In the genomic region with DNA sequence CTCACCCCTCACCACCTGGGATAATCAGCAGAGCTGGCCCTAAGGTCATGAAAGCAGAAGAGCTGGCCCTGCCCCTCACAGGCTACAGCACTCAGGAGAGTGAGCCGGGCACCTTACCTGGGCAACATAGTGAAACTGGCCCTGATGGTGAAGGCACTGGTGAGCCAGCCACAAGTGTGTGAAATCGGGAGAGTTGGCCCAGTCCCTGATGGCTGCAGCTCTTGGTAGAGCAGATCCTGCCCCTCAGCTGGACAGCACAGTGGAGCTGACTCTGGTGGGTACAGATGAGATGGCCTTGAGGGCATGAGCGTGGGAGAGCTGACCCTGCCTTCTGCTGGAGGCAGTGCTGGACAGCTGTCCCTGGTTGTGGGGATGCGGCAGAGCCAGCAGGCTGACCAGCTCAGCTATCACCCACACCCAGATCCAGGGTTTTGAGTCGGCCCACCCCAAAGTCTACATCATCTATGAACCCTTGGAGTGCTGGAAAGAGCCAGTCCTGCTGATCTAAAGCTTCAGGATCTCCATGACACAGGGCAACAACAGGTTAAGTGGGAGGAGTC, we compare ENCODE assay signal across 27 mouse cellular contexts. TPM values are rescaled to one million over a fixed set of nuclear protein-coding genes. Genes with fewer than 3 reads are reported as not detected.
DNase-seq lines count a peak whose midpoint lies in the region; ATAC-seq and TF ChIP-seq lines count a peak whose summit lies in the region.
"Had no signal": no experiment of that assay in that cellular context is flagged by ENCODE, and none has a peak within 500 bp of the region (broad histone marks: within the 10 kb centered on the region; RNA-seq: fewer than 3 reads in every experiment).

No protein-coding gene starts in this region.

- no peak overlapping the region for H3K27ac ChIP-seq in heart, embryonic 11.5 days (ENCODE audit: low read depth, low read length)
- H3K27ac ChIP-seq in heart, adult 2 months = no peak overlapping the region
- H3K27ac ChIP-seq in kidney, embryonic 15.5 days = no peak overlapping the region
- no peak overlapping the region for H3K27ac ChIP-seq in lung, embryonic 16.5 days (ENCODE audit: low read length)
- H3K27ac ChIP-seq: embryonic facial prominence, embryonic 12.5 days; hindbrain, embryonic 13.5 days; limb, embryonic 15.5 days; liver, embryonic 13.5 days; midbrain, embryonic 10.5 days; midbrain, embryonic 15.5 days; stomach, embryonic 15.5 days had no signal

- intact Hi-C loops in heart, adult 2 months (cut with DNase I) = no loop called here

- H3K4me1 ChIP-seq in heart, embryonic 11.5 days (ENCODE audit: control insufficient read depth, insufficient read depth, low read length) = peaks cover 3% of the 10 kb centered on the region; the same call in 1 of the 2 replicates
- H3K4me1 ChIP-seq in heart, adult 2 months (ENCODE audit: control insufficient read depth, insufficient read depth, low read length) = no peaks in the 10 kb centered on the region
- H3K4me1 ChIP-seq in kidney, embryonic 15.5 days = peaks cover 6% of the 10 kb centered on the region; the same call in 1 of the 2 replicates
- H3K4me1 ChIP-seq in lung, embryonic 16.5 days (replicated peaks; ENCODE audit: control insufficient read depth, insufficient read depth, low read length) = no peaks in the 10 kb centered on the region
- no peaks in the 10 kb centered on the region for H3K4me1 ChIP-seq in lung, adult 2 months (ENCODE audit: control insufficient read depth, insufficient read depth, low read length)
- H3K4me1 ChIP-seq: embryonic facial prominence, embryonic 12.5 days; hindbrain, embryonic 13.5 days; liver, embryonic 13.5 days; midbrain, embryonic 10.5 days; midbrain, embryonic 15.5 days; stomach, embryonic 15.5 days had no signal

- no peaks in the 10 kb centered on the region for H3K36me3 ChIP-seq in heart, embryonic 11.5 days (ENCODE audit: control insufficient read depth, insufficient read depth, low read length)
- H3K36me3 ChIP-seq in heart, adult 2 months (ENCODE audit: control insufficient read depth, insufficient read depth, low read length) = no peaks in the 10 kb centered on the region
- H3K36me3 ChIP-seq in kidney, embryonic 15.5 days = peaks cover 29% of the 10 kb centered on the region
- no peaks in the 10 kb centered on the region for H3K36me3 ChIP-seq in lung, embryonic 16.5 days (ENCODE audit: control insufficient read depth, insufficient read depth, low read length)
- H3K36me3 ChIP-seq: embryonic facial prominence, embryonic 12.5 days; liver, embryonic 13.5 days; midbrain, embryonic 10.5 days; midbrain, embryonic 15.5 days; stomach, embryonic 15.5 days had no signal

- no peak for TF ChIP-seq POLR2A in heart, adult 2 months (IDR thresholded peaks at IDR 0.05; ENCODE audit: insufficient read depth, low read depth, low read length)
- no peak for TF ChIP-seq POLR2A in lung, adult 2 months (IDR thresholded peaks at IDR 0.05; ENCODE audit: borderline replicate concordance, extremely low read depth, low read depth, low read length)

- no peak for TF ChIP-seq CTCF in heart, adult 2 months (IDR thresholded peaks at IDR 0.05)
- TF ChIP-seq CTCF in lung, adult 2 months (IDR thresholded peaks at IDR 0.05; ENCODE audit: insufficient read depth, low read length) = no peak

- DNase-seq in heart, adult 2 months = no peak
- no peak for DNase-seq in kidney, postnatal 14 days
- no peak for DNase-seq in lung, adult 2 months
- DNase-seq: adrenal gland, adult 2 months; adrenal gland, postnatal 36 days; B cell, adult 2 months; cerebellum, adult 2 months; cerebellum, postnatal 25 days; gastrocnemius, postnatal 14 days; heart, postnatal 4 days; kidney, adult 2 months; kidney, postnatal 4 days; liver, embryonic 13.5 days; lung, postnatal 14 days; right cerebral cortex, postnatal 25 days had no signal

- no peak overlapping the region for H3K4me3 ChIP-seq in heart, embryonic 11.5 days (ENCODE audit: low read depth, low read length)
- no peak overlapping the region for H3K4me3 ChIP-seq in heart, adult 2 months
- no peak overlapping the region for H3K4me3 ChIP-seq in kidney, embryonic 15.5 days (replicated peaks)
- H3K4me3 ChIP-seq in lung, embryonic 16.5 days (ENCODE audit: low read length) = no peak overlapping the region
- no peak overlapping the region for H3K4me3 ChIP-seq in lung, adult 2 months (replicated peaks; ENCODE audit: extremely low read depth, low read depth, low read length)
- H3K4me3 ChIP-seq: embryonic facial prominence, embryonic 12.5 days; hindbrain, embryonic 13.5 days; limb, embryonic 15.5 days; liver, embryonic 13.5 days; midbrain, embryonic 10.5 days; midbrain, embryonic 15.5 days; stomach, embryonic 15.5 days had no signal

- 65% methylated on average over 5 of the region's 5 CpGs for WGBS in heart, embryonic 11.5 days (ENCODE audit: insufficient replicate concordance)
- 83% methylated on average over 5 of the region's 5 CpGs for WGBS in heart, adult 2 months
- 73% methylated on average over 5 of the region's 5 CpGs for WGBS in kidney, embryonic 15.5 days
- WGBS in lung, embryonic 16.5 days = 71% methylated on average over 5 of the region's 5 CpGs
- WGBS in lung, adult 2 months = 79% methylated on average over 5 of the region's 5 CpGs

- no peaks in the 10 kb centered on the region for H3K9me3 ChIP-seq in heart, embryonic 11.5 days (replicated peaks; ENCODE audit: control insufficient read depth, low read length)
- H3K9me3 ChIP-seq in kidney, embryonic 15.5 days (replicated peaks) = no peaks in the 10 kb centered on the region
- no peaks in the 10 kb centered on the region for H3K9me3 ChIP-seq in lung, embryonic 16.5 days (ENCODE audit: control insufficient read depth, low read length)
- H3K9me3 ChIP-seq: embryonic facial prominence, embryonic 12.5 days; hindbrain, embryonic 13.5 days; limb, embryonic 15.5 days; liver, embryonic 13.5 days; midbrain, embryonic 10.5 days; midbrain, embryonic 15.5 days; stomach, embryonic 15.5 days had no signal

- TF ChIP-seq EP300 in heart, adult 2 months (IDR thresholded peaks at IDR 0.05; ENCODE audit: insufficient read depth, low read depth, low read length) = no peak

- H3K4me2 ChIP-seq in heart, embryonic 11.5 days = no peak overlapping the region
- H3K4me2 ChIP-seq in kidney, embryonic 15.5 days = no peak overlapping the region
- H3K4me2 ChIP-seq in lung, embryonic 16.5 days (ENCODE audit: low read depth, low read length) = no peak overlapping the region
- H3K4me2 ChIP-seq: embryonic facial prominence, embryonic 12.5 days; hindbrain, embryonic 13.5 days; limb, embryonic 15.5 days; liver, embryonic 13.5 days; midbrain, embryonic 15.5 days; stomach, embryonic 15.5 days had no signal

- no peaks in the 10 kb centered on the region for H3K79me2 ChIP-seq in heart, adult 2 months (replicated peaks; ENCODE audit: control insufficient read depth, insufficient read depth, low read length)

- H3K9ac ChIP-seq in heart, embryonic 11.5 days (ENCODE audit: low read depth, low read length) = no peak overlapping the region
- H3K9ac ChIP-seq in heart, adult 2 months (ENCODE audit: low read depth, low read length) = no peak overlapping the region
- no peak overlapping the region for H3K9ac ChIP-seq in kidney, embryonic 15.5 days
- no peak overlapping the region for H3K9ac ChIP-seq in lung, embryonic 16.5 days (ENCODE audit: low read length)
- H3K9ac ChIP-seq: embryonic facial prominence, embryonic 12.5 days; hindbrain, embryonic 13.5 days; limb, embryonic 15.5 days; liver, embryonic 13.5 days; midbrain, embryonic 15.5 days; stomach, embryonic 15.5 days had no signal

- no peaks in the 10 kb centered on the region for H3K27me3 ChIP-seq in heart, embryonic 11.5 days (ENCODE audit: control insufficient read depth, insufficient read depth, low read length)
- H3K27me3 ChIP-seq in heart, adult 2 months (ENCODE audit: control insufficient read depth, insufficient read depth, low read length) = no peaks in the 10 kb centered on the region
- H3K27me3 ChIP-seq in kidney, embryonic 15.5 days = no peaks in the 10 kb centered on the region
- no peaks in the 10 kb centered on the region for H3K27me3 ChIP-seq in lung, embryonic 16.5 days (ENCODE audit: control insufficient read depth, insufficient read depth, low read depth, low read length)
- H3K27me3 ChIP-seq: embryonic facial prominence, embryonic 12.5 days; hindbrain, embryonic 13.5 days; limb, embryonic 15.5 days; liver, embryonic 13.5 days; midbrain, embryonic 15.5 days; stomach, embryonic 15.5 days had no signal

- 0 out of 2 replicates have a peak, but pooled peaks have one; percentile 18 for ATAC-seq in heart, embryonic 11.5 days (replicated peaks; ENCODE audit: insufficient number of reproducible peaks, low FRiP score, low TSS enrichment)
- peak; percentile 52; the same call in 1 of the 2 replicates for ATAC-seq in kidney, embryonic 15.5 days (replicated peaks; ENCODE audit: low FRiP score)
- ATAC-seq in lung, embryonic 16.5 days (ENCODE audit: low read depth) = peak; percentile 31
- ATAC-seq: activated CD4-positive, CD25-positive, alpha-beta regulatory T cell, adult 4 months; forebrain, embryonic 14.5 days; inflammation-experienced regulatory T-cells, adult 6 months; midbrain, embryonic 15.5 days had no signal

RNA-seq across cellular contexts. Expression of a gene that starts 43.7 kb away (rescaled TPM):
- 16.3 and 21.1 TPM in 2 replicates for polyA plus RNA-seq in heart, embryonic 11.5 days (2014; fragmentation: Nextera tagmentation; extraction: Ambion mirVana)
- 10 to 100 TPM; 18.8 to 20.2 TPM for total RNA-seq in heart, adult 2 months (2021)
- polyA plus RNA-seq in heart, adult 2 months (2012; rRNA removed) = 9.0 and 17.6 TPM in 2 replicates
- 32.1 and 33.0 TPM in 2 replicates for polyA plus RNA-seq in kidney, embryonic 15.5 days (2015; fragmentation: Nextera tagmentation; extraction: Ambion mirVana)
- polyA plus RNA-seq in lung, embryonic 16.5 days (2015; fragmentation: Nextera tagmentation; extraction: Ambion mirVana) = 37.9 and 41.5 TPM in 2 replicates
- polyA plus RNA-seq in lung, adult 2 months (2012; rRNA removed) = 37.4 and 44.3 TPM in 2 replicates
